Mouse (Mus musculus) thymus, adult 2 months (tissue): ENCODE data around the gene Tmem232. TPM values are rescaled to one million over a fixed set of nuclear protein-coding genes. Genes with fewer than 3 reads are reported as not detected.

Experiments
- DNase-seq: peaks from one replicate; pipeline ENCODE4 v3.0.0; 2021
- H3K27ac ChIP-seq: fragments of 200-500 bp; 2 replicates; pipeline ENCODE4 v1.5.1; 2012; ENCODE audit warnings: low read length, control low read depth; ENCODE audit not compliant: control insufficient read depth, insufficient read depth
- H3K27me3 ChIP-seq: fragments of 200-500 bp; 2 replicates; pipeline ENCODE4 v1.6.1; 2012; ENCODE audit warnings: mild to moderate bottlenecking, low read length, moderate library complexity, mixed read lengths; ENCODE audit not compliant: control insufficient read depth, insufficient read depth
- H3K36me3 ChIP-seq: fragments of 200-500 bp; 2 replicates; pipeline ENCODE4 v1.6.1; 2012; ENCODE audit warnings: mild to moderate bottlenecking, low read length, moderate library complexity; ENCODE audit not compliant: control insufficient read depth, insufficient read depth
- H3K4me1 ChIP-seq: fragments of 200-500 bp; replicated peaks from 2 replicates; pipeline ENCODE4 v1.6.1; 2012; ENCODE audit warnings: low read length; ENCODE audit not compliant: control insufficient read depth, insufficient read depth
- H3K4me3 ChIP-seq: fragments of 200-500 bp; 2 replicates; pipeline ENCODE4 v1.5.1; 2012; ENCODE audit warnings: mild to moderate bottlenecking, low read length, control low read depth, moderate library complexity; ENCODE audit not compliant: control insufficient read depth, insufficient read depth
- CTCF ChIP-seq: fragments of 200-500 bp; IDR thresholded peaks from 2 replicates; pipeline ENCODE4 v1.5.1; 2012; ENCODE audit warnings: mild to moderate bottlenecking, control low read depth, low read length, moderate library complexity, borderline replicate concordance; ENCODE audit not compliant: control insufficient read depth, poor library complexity, insufficient read depth; ENCODE audit errors: extremely low read depth
- POLR2A ChIP-seq: fragments of 200-500 bp; IDR thresholded peaks from 2 replicates; pipeline ENCODE4 v1.6.1; 2012; ENCODE audit warnings: mild to moderate bottlenecking, low read length, control low read depth, moderate library complexity; ENCODE audit not compliant: control insufficient read depth, poor library complexity, insufficient read depth; ENCODE audit errors: extremely low read depth
- WGBS: fragments of 180-500 bp; shearing (Covaris S2); methylation state at CpG from one replicate; pipeline ENCODE4 v1.1.7; 2018; 5-methylcytosine and 5-hydroxymethylcytosine counted together
- polyA plus RNA-seq: library from polyadenylated mRNA; depleted of rRNA; stranded (reverse); fragments of >200 nt; gene quantifications from 2 replicates; pipeline ENCODE4 v1.2.3, GENCODE M21; 2012

Gene Tmem232
- polyA plus RNA-seq, 1 experiment: not detected

GRCm38 (mm10) chr17:65370034-65370780 is 170.4 kb downstream of the Tmem232 start:
- Histone ChIP-seq H3K4me3 (no peak overlapping the region), H3K27me3 (no peaks in the 10 kb centered on the region), H3K4me1 (no peaks in the 10 kb centered on the region), H3K36me3 (no peaks in the 10 kb centered on the region), H3K27ac (no peak overlapping the region)
- no peak for DNase-seq
- no peak for TF ChIP-seq POLR2A
- no peak for TF ChIP-seq CTCF
- 12% methylated on average over 7 of the region's 7 CpGs for WGBS

DNA sequence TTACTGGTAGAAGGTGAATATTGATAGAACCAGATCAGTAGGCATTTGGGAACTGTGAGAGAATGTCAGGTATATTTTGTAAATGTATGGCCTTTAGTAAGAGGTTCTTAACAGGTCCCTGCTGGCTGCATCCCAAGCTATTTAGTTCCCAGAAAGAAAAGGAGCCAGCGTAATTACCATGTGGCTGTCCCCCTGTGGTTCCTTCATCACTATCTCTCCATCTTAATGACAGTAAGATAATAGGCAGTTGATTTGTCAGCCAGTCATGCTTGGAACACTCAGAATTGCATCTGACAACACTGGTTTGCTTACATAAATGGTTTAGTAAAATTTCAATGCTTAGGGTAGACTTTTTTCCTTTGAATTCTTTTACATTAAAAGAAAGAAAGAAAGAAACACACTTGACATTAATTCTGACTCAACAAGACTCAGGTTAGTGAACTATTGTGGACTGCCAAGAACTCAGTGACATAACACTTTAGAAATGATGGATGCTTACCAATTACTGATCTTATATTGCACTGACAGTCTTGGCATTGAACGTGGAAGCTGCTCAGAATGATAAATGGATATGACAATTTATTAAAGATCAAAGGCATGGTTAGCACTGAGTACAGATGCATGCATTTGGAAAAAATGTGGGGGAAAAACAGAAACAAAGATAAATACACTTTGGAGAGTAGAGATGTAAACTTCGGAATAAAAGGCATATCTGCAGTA is 174.9 kb downstream of the Tmem232 start:
- H3K4me3 ChIP-seq: no peak overlapping the region
- H3K27ac ChIP-seq: no peak overlapping the region
- no peaks in the 10 kb centered on the region for H3K36me3 ChIP-seq
- TF ChIP-seq POLR2A (no peak), CTCF (no peak)
- 74% methylated on average over 3 of the region's 3 CpGs for WGBS
- no peaks in the 10 kb centered on the region for H3K4me1 ChIP-seq
- no peaks in the 10 kb centered on the region for H3K27me3 ChIP-seq
- no peak for DNase-seq

DNA sequence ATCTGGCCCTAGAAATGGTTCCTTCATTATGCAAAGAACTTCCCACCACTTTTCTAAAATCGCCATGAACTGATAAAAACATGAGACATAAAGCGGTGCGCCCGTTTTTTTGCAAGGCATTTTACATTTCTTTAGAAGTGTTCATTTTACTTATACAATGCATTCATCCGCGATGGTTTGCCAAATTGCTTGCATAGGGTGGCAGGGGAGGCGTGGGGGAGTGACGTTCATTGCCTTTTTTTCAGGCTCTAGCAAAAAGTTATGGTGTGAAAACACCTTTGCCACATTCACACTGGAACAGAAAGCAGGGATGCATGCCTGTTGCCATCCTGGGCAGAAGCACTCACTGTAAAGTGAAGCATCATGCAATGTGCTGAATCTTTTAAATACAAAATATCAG is 188.7 kb downstream of the Tmem232 start:
- DNase-seq: no peak
- TF ChIP-seq POLR2A: no peak
- 91% methylated on average over 8 of the region's 8 CpGs for WGBS
- Histone ChIP-seq H3K27me3 (no peaks in the 10 kb centered on the region), H3K4me3 (no peak overlapping the region), H3K4me1 (no peaks in the 10 kb centered on the region), H3K27ac (no peak overlapping the region), H3K36me3 (no peaks in the 10 kb centered on the region)

DNA sequence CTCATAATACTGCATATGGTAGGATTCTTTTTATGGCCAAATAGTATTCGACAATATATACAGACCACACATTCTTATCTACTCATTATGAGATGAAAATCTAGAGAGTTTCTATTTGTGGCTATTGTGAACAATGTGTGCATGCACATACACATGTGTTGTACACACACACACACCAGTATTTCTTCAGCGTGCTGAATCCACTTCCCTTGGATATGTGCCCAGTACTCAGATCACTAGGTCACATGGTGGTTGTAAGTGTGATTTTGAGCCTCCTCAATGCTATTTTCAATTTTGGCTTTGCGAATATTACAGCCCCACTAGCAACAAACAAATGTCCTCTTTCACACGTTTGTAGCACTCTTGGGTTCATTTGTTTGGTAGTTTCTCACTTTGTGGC is 200.6 kb downstream of the Tmem232 start:
- no peak for DNase-seq
- no peak overlapping the region for H3K4me3 ChIP-seq
- no peaks in the 10 kb centered on the region for H3K36me3 ChIP-seq
- H3K27ac ChIP-seq: no peak overlapping the region
- no peaks in the 10 kb centered on the region for H3K27me3 ChIP-seq
- WGBS: 83% methylated on average over 4 of the region's 4 CpGs
- no peak for TF ChIP-seq CTCF
- TF ChIP-seq POLR2A: no peak
- H3K4me1 ChIP-seq: no peaks in the 10 kb centered on the region

GRCm38 (mm10) chr17:65330759-65331158 is 209.8 kb downstream of the Tmem232 start:
- DNase-seq: no peak
- TF ChIP-seq POLR2A: no peak
- TF ChIP-seq CTCF: no peak
- Histone ChIP-seq H3K36me3 (no peaks in the 10 kb centered on the region), H3K27ac (no peak overlapping the region), H3K27me3 (no peaks in the 10 kb centered on the region; the same call in 1 of the 2 replicates), H3K4me3 (no peak overlapping the region), H3K4me1 (no peaks in the 10 kb centered on the region)
- 94% methylated on average over 8 of the region's 8 CpGs for WGBS

GRCm38 (mm10) chr17:65325249-65325648 is 215.3 kb downstream of the Tmem232 start:
- H3K36me3 ChIP-seq: no peaks in the 10 kb centered on the region
- peak; percentile 1 for DNase-seq
- no peak overlapping the region for H3K4me3 ChIP-seq
- WGBS: 25% methylated on average over 2 of the region's 2 CpGs
- no peaks in the 10 kb centered on the region for H3K4me1 ChIP-seq
- H3K27ac ChIP-seq: no peak overlapping the region
- H3K27me3 ChIP-seq: no peaks in the 10 kb centered on the region; the same call in 1 of the 2 replicates
- TF ChIP-seq CTCF (no peak), POLR2A (no peak)
